Mouse (Mus musculus) G1E (cell line): ENCODE data around the gene Man2a2.

Experiments
- CTCF ChIP-seq: IDR thresholded peaks from 2 replicates; pipeline ENCODE4 v1.5.1; 2012; ENCODE audit warnings: low read depth, low read length, inconsistent platforms, mixed read lengths
- GATA1 ChIP-seq: IDR thresholded peaks from 2 replicates; pipeline ENCODE4 v1.6.1; 2012; ENCODE audit warnings: borderline replicate concordance, low read length, inconsistent platforms, mixed read lengths
- GATA2 ChIP-seq: IDR thresholded peaks from 2 replicates; pipeline ENCODE4 v1.6.1; 2012; ENCODE audit warnings: low read depth, low read length, inconsistent platforms, borderline replicate concordance
- POLR2AphosphoS5 ChIP-seq: IDR thresholded peaks from 2 replicates; pipeline ENCODE4 v1.6.1; 2012; ENCODE audit warnings: low read depth, low read length, inconsistent platforms; ENCODE audit not compliant: insufficient replicate concordance
- TAL1 ChIP-seq: conservative IDR thresholded peaks from 2 replicates; pipeline ENCODE4 v1.6.1; 2012; ENCODE audit warnings: low read depth, low read length, inconsistent platforms, mixed read lengths

- no peak for TF ChIP-seq CTCF
- no peak for TF ChIP-seq GATA1
- no peak for TF ChIP-seq TAL1
- no peak for TF ChIP-seq POLR2AphosphoS5
- no peak for TF ChIP-seq GATA2
These were observed 55.4 kb downstream of the Man2a2 start for GRCm38 (mm10) chr7:80315733-80316132.
